Mouse (Mus musculus): ENCODE measurements at regions not wholly inside any gene's neighbourhood (a gene's known extent, or its start where the extent isn't known, plus 50 kb on each side); places are given as distances from the start of the nearest gene placed in this dataset.
"Not testable (repeated sequence)": the region's sequence is repeated elsewhere in the genome, so short reads cannot be mapped to it uniquely, and the experiment has no call there.

- no peak for DNase-seq
Observed at GRCm38 (mm10) chrX:77307374-77307773, 203.4 kb upstream of the Tbl1x start.

DNA sequence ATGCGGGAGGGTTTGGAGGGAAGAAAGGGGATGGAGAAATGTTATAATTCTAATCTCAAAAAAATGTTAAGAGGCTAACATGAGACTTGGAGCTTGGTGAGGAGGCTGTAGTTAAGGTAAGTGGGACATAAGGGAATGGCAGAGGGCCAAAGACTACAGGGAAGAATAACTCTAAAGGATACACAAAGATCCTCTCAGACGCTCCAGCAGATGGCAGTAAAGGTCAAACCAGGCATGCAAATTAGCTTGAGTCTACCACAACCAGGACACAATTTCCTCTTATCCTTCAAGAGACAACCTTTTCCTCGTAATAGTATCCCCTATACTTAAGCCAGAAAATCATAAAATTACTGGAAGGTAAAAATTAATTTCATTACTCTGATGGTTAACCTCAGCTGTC is 196.4 kb upstream of the Tbl1x start:
- peak; percentile 14 for DNase-seq

DNA sequence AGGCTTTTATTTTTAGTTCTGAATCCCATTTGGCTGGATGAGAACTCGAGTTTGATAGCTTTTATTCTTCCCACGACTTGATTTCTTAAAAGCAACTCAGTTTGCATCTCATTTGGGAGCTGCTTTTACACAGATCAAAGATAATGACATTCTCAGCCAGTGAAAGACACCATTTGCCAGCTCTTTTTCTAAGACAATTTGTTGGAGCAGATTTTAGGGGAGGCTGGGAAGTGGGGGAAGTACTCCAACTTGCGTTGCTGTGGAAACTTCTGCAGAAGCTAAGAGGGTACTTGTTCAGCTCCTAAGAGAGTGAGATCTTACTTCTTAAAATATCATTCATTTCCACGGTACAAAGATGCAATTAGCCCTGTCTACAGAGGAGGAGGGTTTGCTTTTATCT is 187.2 kb upstream of the Tbl1x start:
- DNase-seq = no peak

GRCm38 (mm10) chrX:77353181-77353580 is 157.6 kb upstream of the Tbl1x start:
- no peak for DNase-seq

GRCm38 (mm10) chrX:77360551-77360950 is 150.3 kb upstream of the Tbl1x start:
- no peak for DNase-seq

DNA sequence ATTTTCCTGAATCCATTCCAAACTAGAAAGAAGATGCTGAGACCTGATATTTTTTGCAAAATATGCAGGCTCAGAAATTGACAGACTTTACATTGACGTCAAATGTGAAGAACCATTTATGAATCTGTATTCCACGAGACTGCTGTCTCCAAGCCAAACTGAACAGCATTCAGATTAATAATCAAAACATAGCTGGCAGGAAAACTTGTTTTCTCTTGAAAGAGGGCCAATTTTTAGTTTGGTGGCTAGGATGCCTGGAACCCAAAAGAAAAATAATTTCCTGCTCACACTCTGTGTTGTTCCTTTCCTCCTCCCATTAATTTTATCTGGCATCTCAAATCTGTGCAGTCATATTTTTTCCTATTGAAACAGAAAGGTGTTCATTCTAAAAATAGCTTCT is 149.7 kb upstream of the Tbl1x start:
- DNase-seq = no peak

GRCm38 (mm10) chrX:77363657-77364056 is 147.2 kb upstream of the Tbl1x start:
- no peak for DNase-seq

DNA sequence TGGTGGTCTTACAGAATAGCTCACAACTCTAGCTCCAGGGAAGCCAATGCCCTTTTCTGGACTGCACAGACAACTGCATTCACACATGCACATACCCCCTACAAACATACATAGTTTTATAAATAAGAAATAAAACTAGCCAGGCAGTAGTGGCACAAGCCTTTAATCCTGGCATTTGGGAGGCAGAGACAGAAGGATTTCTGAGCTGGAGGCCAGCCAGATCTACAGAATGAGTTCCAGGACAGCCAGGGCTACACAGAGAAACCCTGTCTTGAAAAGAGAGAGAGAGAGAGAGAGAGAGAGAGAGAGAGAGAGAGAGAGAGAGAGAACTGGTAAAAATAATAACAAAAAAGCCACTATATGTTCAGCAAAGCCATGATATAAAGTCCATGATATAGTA is 143.5 kb upstream of the Tbl1x start:
- DNase-seq = no peak

DNA sequence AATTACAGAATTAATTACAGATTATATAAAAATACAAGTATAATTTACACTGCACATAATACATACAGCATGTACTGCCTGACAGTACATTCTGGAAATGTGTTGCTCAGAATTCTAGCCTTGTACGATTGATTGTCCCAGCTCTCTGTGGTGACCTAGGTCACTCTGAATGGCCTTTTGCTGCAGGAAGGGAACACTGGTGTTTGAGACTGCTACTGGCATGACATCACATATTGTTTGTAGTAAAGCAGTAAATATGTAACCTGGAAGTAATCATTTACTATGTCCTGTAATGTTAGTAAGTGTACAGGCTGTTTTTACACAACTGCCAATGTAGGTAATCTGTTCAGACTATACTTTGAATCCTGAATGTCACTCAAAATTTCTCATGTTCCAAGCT is 123.5 kb upstream of the Tbl1x start:
- DNase-seq = no peak

GRCm38 (mm10) chrX:77391760-77392446 is 118.9 kb upstream of the Tbl1x start:
- no peak for DNase-seq

- no peak for DNase-seq
Observed at GRCm38 (mm10) chrX:77406896-77407295, 103.9 kb upstream of the Tbl1x start.

DNA sequence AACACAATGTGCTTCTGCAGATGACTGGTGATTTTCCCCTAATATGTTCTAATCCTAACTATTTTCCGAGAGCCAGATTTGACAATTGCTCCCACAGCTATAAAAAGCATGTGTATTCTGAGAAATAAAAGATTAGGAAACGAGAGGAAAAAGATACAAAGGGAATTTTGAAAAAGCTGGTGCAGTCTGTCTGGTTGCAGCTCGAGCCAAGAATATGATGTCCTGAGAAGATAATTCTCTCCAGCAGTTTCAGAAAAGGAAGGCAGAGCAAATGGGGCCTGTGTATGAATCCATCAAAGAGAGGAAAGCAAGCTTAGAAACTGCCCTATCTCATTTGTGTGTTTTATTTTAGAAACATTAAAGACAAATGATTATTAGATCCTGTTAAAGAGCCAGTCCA is 102.9 kb upstream of the Tbl1x start:
- DNase-seq = no peak

- no peak for DNase-seq
Observed at GRCm38 (mm10) chrX:77409370-77409769, 101.4 kb upstream of the Tbl1x start.

GRCm38 (mm10) chrX:77410812-77411211 is 100.0 kb upstream of the Tbl1x start:
- DNase-seq = no peak

DNA sequence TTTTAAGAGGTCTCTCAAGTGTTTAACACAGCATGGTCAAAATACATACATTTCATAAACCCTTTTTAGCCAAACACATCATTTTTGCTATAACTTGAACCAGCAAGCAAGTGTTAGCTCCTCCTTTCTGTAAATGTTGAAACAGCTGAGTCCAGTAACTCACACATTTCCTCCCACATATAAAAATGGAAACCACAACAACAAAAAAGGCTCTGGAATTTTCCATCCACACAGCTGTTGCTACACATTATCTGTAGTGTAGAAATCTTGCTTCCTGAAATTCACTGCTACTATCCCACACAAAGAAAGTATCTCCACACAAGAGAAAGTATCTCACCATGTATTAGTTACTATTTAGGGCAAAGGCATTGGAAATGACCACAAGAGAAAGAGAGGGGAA is 96.7 kb upstream of the Tbl1x start:
- no peak for DNase-seq

GRCm38 (mm10) chrX:77417766-77418165 is 93.0 kb upstream of the Tbl1x start:
- peak; percentile 3 for DNase-seq

DNA sequence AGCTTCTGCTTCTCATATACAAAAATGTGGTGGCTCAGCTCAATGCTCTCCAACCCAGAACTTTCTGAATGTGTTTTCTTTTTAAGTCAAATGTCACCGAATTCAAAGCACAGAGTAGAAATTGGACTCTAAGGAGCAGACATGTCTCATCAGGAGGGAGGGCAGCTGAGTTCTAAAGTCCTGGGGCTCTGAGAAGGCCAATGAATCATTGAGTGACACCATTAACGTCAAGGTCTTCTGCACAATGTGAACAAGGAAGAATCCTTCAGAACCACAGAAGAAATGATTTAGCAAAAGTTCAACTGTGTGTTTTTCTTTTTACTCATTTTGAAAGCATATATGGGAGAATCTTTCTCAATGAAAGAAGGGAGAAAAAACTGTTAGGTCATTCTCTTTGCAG is 88.6 kb upstream of the Tbl1x start:
- no peak for DNase-seq

- no peak for DNase-seq
Observed at GRCm38 (mm10) chrX:77424792-77425727, 85.8 kb upstream of the Tbl1x start.

GRCm38 (mm10) chrX:77425728-77426102 is 85.1 kb upstream of the Tbl1x start:
- not testable (repeated sequence) for DNase-seq

- DNase-seq = not testable (repeated sequence)
Observed at GRCm38 (mm10) chrX:77426836-77427235, 84.0 kb upstream of the Tbl1x start.

GRCm38 (mm10) chrX:77432001-77432565 is 78.7 kb upstream of the Tbl1x start:
- no peak for DNase-seq

- peak; percentile 95 for DNase-seq
Observed at GRCm38 (mm10) chrX:77432846-77433810, 77.7 kb upstream of the Tbl1x start.
